Mouse (Mus musculus) forebrain, embryonic 14.5 days (tissue): ENCODE results near the gene Vcl. TPM values are rescaled to one million over a fixed set of nuclear protein-coding genes. Genes with fewer than 3 reads are reported as not detected.

Experiments used
- ATAC-seq: fragments of 200-750 bp; cut with Nextera tagmentation; 2 replicates; pipeline ENCODE4 v1.8.0; 2017; ENCODE audit warnings: mild to moderate bottlenecking, moderate library complexity
- DNase-seq: peaks from one replicate; pipeline ENCODE4 v3.0.0-alpha.2; 2015; ENCODE audit warnings: low spot score
- H3K27ac ChIP-seq: fragments of 300-500 bp; sonication (generic); 2 replicates; pipeline ENCODE4 v1.5.1; 2014; ENCODE audit warnings: low read depth, mild to moderate bottlenecking, control low read depth, low read length, moderate library complexity
- H3K27me3 ChIP-seq: fragments of 300-500 bp; sonication (generic); replicated peaks from 2 replicates; pipeline ENCODE4 v1.6.1; 2014; ENCODE audit warnings: low read length, control low read depth, mixed read lengths; ENCODE audit not compliant: control insufficient read depth, insufficient read depth
- H3K36me3 ChIP-seq: fragments of 300-500 bp; sonication (generic); 2 replicates; pipeline ENCODE4 v1.6.1; 2014; ENCODE audit warnings: low read length, control low read depth; ENCODE audit not compliant: control insufficient read depth, insufficient read depth
- H3K4me1 ChIP-seq: fragments of 300-500 bp; sonication (generic); 2 replicates; pipeline ENCODE4 v1.6.1; 2014; ENCODE audit warnings: antibody characterized with exemption, low read length, control low read depth; ENCODE audit not compliant: control insufficient read depth, insufficient read depth
- H3K4me2 ChIP-seq: fragments of 300-500 bp; sonication (generic); 2 replicates; pipeline ENCODE4 v1.6.1; 2014; ENCODE audit warnings: mild to moderate bottlenecking, control low read depth, low read length
- H3K4me3 ChIP-seq: fragments of 300-500 bp; sonication (generic); 2 replicates; pipeline ENCODE4 v1.5.1; 2014; ENCODE audit warnings: low read depth, low read length, control low read depth
- H3K9ac ChIP-seq: fragments of 300-500 bp; sonication (generic); 2 replicates; pipeline ENCODE4 v1.6.1; 2014; ENCODE audit warnings: mild to moderate bottlenecking, low read length, control low read depth, moderate library complexity
- H3K9me3 ChIP-seq: fragments of 300-500 bp; sonication (generic); replicated peaks from 2 replicates; pipeline ENCODE4 v1.6.1; 2016; ENCODE audit warnings: low read length, control low read depth, mixed read lengths; ENCODE audit not compliant: control insufficient read depth
- WGBS: fragments of 180-500 bp; shearing (Covaris S2); extraction: QIAGEN DNeasy Blood & Tissue Kit; methylation state at CpG from one replicate; pipeline ENCODE4 v1.1.7; 2014; 5-methylcytosine and 5-hydroxymethylcytosine counted together
- polyA plus RNA-seq: library from polyadenylated mRNA; unstranded; fragments of >200 nt; fragmentation: Nextera tagmentation; extraction: Ambion mirVana; gene quantifications from 2 replicates; pipeline ENCODE4 v1.2.1, GENCODE M21; 2014

Vcl gene
- polyA plus RNA-seq, 1 experiment from 2014 or later = 8.4 TPM

- no peak overlapping the region for H3K27ac ChIP-seq
- H3K36me3 ChIP-seq = no peaks in the 10 kb centered on the region
- no peaks in the 10 kb centered on the region for H3K9me3 ChIP-seq
- H3K4me3 ChIP-seq = peak overlapping the region; percentile 65
- ATAC-seq (peak; percentile 22), DNase-seq (no peak)
- peak overlapping the region; percentile 76 for H3K4me2 ChIP-seq
- no peaks in the 10 kb centered on the region for H3K27me3 ChIP-seq
- WGBS = 38% methylated on average over 7 of the region's 7 CpGs
- H3K4me1 ChIP-seq = peaks cover 3% of the 10 kb centered on the region
- peak overlapping the region; percentile 75 for H3K9ac ChIP-seq
Observed at GRCm38 (mm10) chr14:21076501-21077194, 147.4 kb downstream of the Vcl start.

- ATAC-seq (no peak), DNase-seq (no peak)
- Histone ChIP-seq H3K4me1 (peaks cover 3% of the 10 kb centered on the region), H3K4me2 (no peak overlapping the region), H3K36me3 (no peaks in the 10 kb centered on the region), H3K9me3 (no peaks in the 10 kb centered on the region), H3K27ac (no peak overlapping the region), H3K27me3 (no peaks in the 10 kb centered on the region), H3K4me3 (no peak overlapping the region), H3K9ac (no peak overlapping the region)
- WGBS = 89% methylated on average over 4 of the region's 4 CpGs
Observed at GRCm38 (mm10) chr14:21077939-21078338, 148.7 kb downstream of the Vcl start.

- Histone ChIP-seq H3K9ac (no peak overlapping the region), H3K27ac (no peak overlapping the region), H3K36me3 (no peaks in the 10 kb centered on the region), H3K9me3 (no peaks in the 10 kb centered on the region), H3K4me3 (no peak overlapping the region), H3K27me3 (no peaks in the 10 kb centered on the region), H3K4me1 (peaks cover 3% of the 10 kb centered on the region), H3K4me2 (no peak overlapping the region)
- ATAC-seq = no peak
- no peak for DNase-seq
Observed at GRCm38 (mm10) chr14:21078511-21078910, 149.3 kb downstream of the Vcl start.

- no peak overlapping the region for H3K4me3 ChIP-seq
- DNase-seq (no peak), ATAC-seq (no peak)
- H3K4me2 ChIP-seq = no peak overlapping the region
- no peaks in the 10 kb centered on the region for H3K9me3 ChIP-seq
- H3K9ac ChIP-seq = no peak overlapping the region
- H3K36me3 ChIP-seq = no peaks in the 10 kb centered on the region
- H3K27me3 ChIP-seq = no peaks in the 10 kb centered on the region
- no peaks in the 10 kb centered on the region for H3K4me1 ChIP-seq
- H3K27ac ChIP-seq = no peak overlapping the region
- 52% methylated on average over 1 of the region's 1 CpGs for WGBS
Observed at GRCm38 (mm10) chr14:21082823-21083222, 153.6 kb downstream of the Vcl start.

Other genes starting within 250 kb of the Vcl start
- 13.1 and 15.1 TPM in 2 replicates for gene Fut11, start 234.4 kb upstream of the Vcl start, polyA plus RNA-seq
- 227 and 259 TPM in 2 replicates for gene Chchd1, start 226.4 kb upstream of the Vcl start, polyA plus RNA-seq
- gene Zswim8, start 221.8 kb upstream of the Vcl start, polyA plus RNA-seq = 31.8 and 39.1 TPM in 2 replicates
- gene Ndst2, start 194.8 kb upstream of the Vcl start, polyA plus RNA-seq = 12.5 and 14.2 TPM in 2 replicates
- 82.6 and 110 TPM in 2 replicates for gene Camk2g, start 135.3 kb upstream of the Vcl start, polyA plus RNA-seq
- 0.21 and 0.47 TPM in 2 replicates for gene Plau, start 92.7 kb upstream of the Vcl start, polyA plus RNA-seq
- 139 and 145 TPM in 2 replicates for gene Ap3m1, start 123.1 kb downstream of the Vcl start, polyA plus RNA-seq
- gene Adk, start 123.2 kb downstream of the Vcl start, polyA plus RNA-seq = 79.9 and 81.7 TPM in 2 replicates